Mouse (Mus musculus) neural tube, embryonic 11.5 days (tissue): ENCODE results near the gene Cacna1e. TPM values are rescaled to one million over a fixed set of nuclear protein-coding genes. Genes with fewer than 3 reads are reported as not detected.

ENCODE experiments used
- ATAC-seq: fragments of 200-750 bp; cut with Nextera tagmentation; 2 replicates; pipeline ENCODE4 v1.8.0; 2017; ENCODE audit warnings: moderate number of reproducible peaks, mild to moderate bottlenecking, moderate TSS enrichment, moderate library complexity; ENCODE audit not compliant: insufficient read depth, low FRiP score, low TSS enrichment
- DNase-seq: peaks from one replicate; pipeline ENCODE4 v3.0.0-alpha.2; 2015; ENCODE audit warnings: low spot score
- H3K27ac ChIP-seq: fragments of 300-500 bp; sonication (generic); 2 replicates; pipeline ENCODE4 v1.5.1; 2014; ENCODE audit warnings: low read depth, mild to moderate bottlenecking, low read length
- H3K27me3 ChIP-seq: fragments of 300-500 bp; sonication (generic); 2 replicates; pipeline ENCODE4 v1.6.1; 2014; ENCODE audit warnings: mild to moderate bottlenecking, low read length, mixed read lengths; ENCODE audit not compliant: control insufficient read depth, insufficient read depth
- H3K36me3 ChIP-seq: fragments of 300-500 bp; sonication (generic); 2 replicates; pipeline ENCODE4 v1.6.1; 2014; ENCODE audit warnings: mild to moderate bottlenecking, low read length, moderate library complexity, mixed read lengths; ENCODE audit not compliant: control insufficient read depth, insufficient read depth
- H3K4me1 ChIP-seq: fragments of 300-500 bp; sonication (generic); 2 replicates; pipeline ENCODE4 v1.6.1; 2014; ENCODE audit warnings: low read length, mixed read lengths; ENCODE audit not compliant: control insufficient read depth, insufficient read depth
- H3K4me2 ChIP-seq: fragments of 300-500 bp; sonication (generic); 2 replicates; pipeline ENCODE4 v1.6.1; 2014; ENCODE audit warnings: low read depth, mild to moderate bottlenecking, moderate library complexity
- H3K4me3 ChIP-seq: fragments of 300-500 bp; sonication (generic); 2 replicates; pipeline ENCODE4 v1.5.1; 2014; ENCODE audit warnings: low read depth, low read length
- H3K9ac ChIP-seq: fragments of 300-500 bp; sonication (generic); 2 replicates; pipeline ENCODE4 v1.6.1; 2014; ENCODE audit warnings: mild to moderate bottlenecking, low read length
- H3K9me3 ChIP-seq: fragments of 300-500 bp; sonication (generic); 2 replicates; pipeline ENCODE4 v1.6.1; 2016; ENCODE audit warnings: low read length; ENCODE audit not compliant: control insufficient read depth
- WGBS: fragments of 180-500 bp; shearing (Covaris S2); extraction: QIAGEN DNeasy Blood & Tissue Kit; methylation state at CpG from one replicate; pipeline ENCODE4 v1.1.7; 2014; 5-methylcytosine and 5-hydroxymethylcytosine counted together
- polyA plus RNA-seq: library from polyadenylated mRNA; unstranded; fragments of >200 nt; fragmentation: Nextera tagmentation; extraction: Ambion mirVana; gene quantifications from 2 replicates; pipeline ENCODE4 v1.2.1, GENCODE M21; 2014

Gene Cacna1e
- polyA plus RNA-seq, 1 experiment from 2014 or later: 2.8 TPM

DNA sequence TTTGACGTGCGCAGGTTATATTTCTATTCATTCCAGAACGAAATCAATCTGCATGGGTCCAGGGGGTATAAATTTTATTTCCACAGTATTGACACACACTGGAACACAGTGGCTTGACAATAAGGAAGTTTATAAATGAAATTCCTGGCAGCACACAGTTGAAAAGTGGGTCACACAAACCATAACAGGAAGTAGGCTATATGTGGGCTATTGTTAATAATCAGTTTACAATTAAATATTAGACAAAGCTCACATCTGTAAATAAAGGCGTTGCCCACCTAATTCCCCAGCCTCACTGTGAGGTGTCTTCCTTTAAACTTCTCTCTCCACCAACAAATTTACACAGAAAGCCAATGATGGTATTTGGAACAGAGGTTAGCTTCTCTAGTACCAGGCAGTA lies 305.6 kb downstream of the Cacna1e start:
- H3K4me3 ChIP-seq: no peak overlapping the region
- H3K4me1 ChIP-seq: no peaks in the 10 kb centered on the region
- DNase-seq (no peak), ATAC-seq (no peak)
- H3K9me3 ChIP-seq: no peaks in the 10 kb centered on the region
- H3K27me3 ChIP-seq: no peaks in the 10 kb centered on the region
- WGBS: 82% methylated on average over 4 of the region's 4 CpGs
- H3K9ac ChIP-seq: no peak overlapping the region
- no peak overlapping the region for H3K4me2 ChIP-seq
- H3K36me3 ChIP-seq: no peaks in the 10 kb centered on the region
- H3K27ac ChIP-seq: no peak overlapping the region

DNA sequence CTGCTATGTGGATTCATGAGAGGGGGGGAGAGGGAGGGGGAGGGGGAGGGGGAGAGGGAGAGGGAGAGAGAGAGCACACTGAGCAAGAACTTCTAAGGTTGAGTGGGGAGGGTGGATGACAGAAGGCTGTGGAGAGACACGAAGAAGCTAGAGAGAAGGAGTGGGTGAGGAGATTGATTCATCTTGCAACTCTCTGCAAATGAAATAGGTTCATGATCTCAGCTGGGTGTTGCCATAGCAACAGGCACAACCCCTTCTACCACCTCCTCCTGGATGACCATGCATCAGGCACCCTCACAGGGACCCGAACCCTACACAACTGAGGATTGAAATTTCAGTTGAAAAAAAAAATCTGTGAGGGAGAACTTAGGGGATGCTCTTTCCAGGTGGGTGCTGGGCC lies 307.9 kb downstream of the Cacna1e start:
- H3K4me3 ChIP-seq: no peak overlapping the region
- no peak overlapping the region for H3K27ac ChIP-seq
- no peaks in the 10 kb centered on the region for H3K36me3 ChIP-seq
- DNase-seq: no peak
- H3K9ac ChIP-seq: no peak overlapping the region
- no peaks in the 10 kb centered on the region for H3K4me1 ChIP-seq
- no peak overlapping the region for H3K4me2 ChIP-seq
- 75% methylated on average over 2 of the region's 2 CpGs for WGBS
- ATAC-seq: no peak
- H3K27me3 ChIP-seq: no peaks in the 10 kb centered on the region
- H3K9me3 ChIP-seq: no peaks in the 10 kb centered on the region

DNA sequence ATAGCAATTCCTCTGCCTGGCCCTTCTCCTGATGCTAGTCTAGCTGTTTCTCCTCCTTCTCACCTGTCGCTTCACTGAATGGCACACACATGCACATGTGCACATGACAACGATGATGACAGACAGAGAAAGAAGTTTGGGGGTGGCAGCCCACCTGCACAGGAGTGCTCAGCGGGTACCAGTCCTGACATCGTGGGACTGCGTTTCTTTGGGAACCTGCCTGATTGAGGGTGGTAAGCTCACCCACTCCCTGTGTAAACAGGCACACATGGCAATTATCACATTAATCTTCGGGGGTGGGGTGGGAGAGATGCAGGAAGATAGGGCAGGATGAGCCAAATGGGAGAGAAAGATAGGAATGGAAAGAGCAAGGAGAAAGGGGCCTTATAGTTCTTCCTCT lies 318.3 kb downstream of the Cacna1e start:
- H3K4me2 ChIP-seq: no peak overlapping the region
- no peaks in the 10 kb centered on the region for H3K4me1 ChIP-seq
- 87% methylated on average over 6 of the region's 6 CpGs for WGBS
- H3K4me3 ChIP-seq: no peak overlapping the region
- ATAC-seq: no peak
- H3K27me3 ChIP-seq: no peaks in the 10 kb centered on the region
- H3K27ac ChIP-seq: no peak overlapping the region
- H3K36me3 ChIP-seq: no peaks in the 10 kb centered on the region
- no peak overlapping the region for H3K9ac ChIP-seq
- DNase-seq: no peak
- H3K9me3 ChIP-seq: no peaks in the 10 kb centered on the region

DNA sequence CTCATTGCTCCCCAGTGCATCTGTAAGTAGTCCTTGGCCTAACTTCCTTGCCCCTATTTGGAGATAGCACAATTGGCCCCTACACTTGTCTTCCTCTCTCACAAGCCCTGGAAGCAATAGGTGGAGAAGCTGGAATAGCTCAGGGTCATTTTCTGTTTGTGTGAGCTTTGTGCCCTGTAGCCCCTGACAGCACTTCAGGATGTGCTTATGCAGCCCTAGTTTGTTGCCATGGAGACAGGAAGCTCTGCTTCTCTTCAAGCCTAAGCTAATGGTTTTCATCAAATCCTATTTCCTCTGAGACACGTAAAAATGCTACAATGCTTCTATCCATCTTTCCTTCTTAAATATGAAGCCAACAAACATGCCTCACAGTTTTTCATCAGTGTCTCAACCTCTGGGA lies 328.5 kb downstream of the Cacna1e start:
- no peak for DNase-seq
- ATAC-seq: no peak
- Histone ChIP-seq H3K27me3 (no peaks in the 10 kb centered on the region), H3K9ac (no peak overlapping the region), H3K4me3 (no peak overlapping the region), H3K9me3 (no peaks in the 10 kb centered on the region), H3K4me1 (no peaks in the 10 kb centered on the region), H3K27ac (no peak overlapping the region), H3K36me3 (no peaks in the 10 kb centered on the region), H3K4me2 (no peak overlapping the region)
- WGBS: 68% methylated on average over 1 of the region's 1 CpGs

DNA sequence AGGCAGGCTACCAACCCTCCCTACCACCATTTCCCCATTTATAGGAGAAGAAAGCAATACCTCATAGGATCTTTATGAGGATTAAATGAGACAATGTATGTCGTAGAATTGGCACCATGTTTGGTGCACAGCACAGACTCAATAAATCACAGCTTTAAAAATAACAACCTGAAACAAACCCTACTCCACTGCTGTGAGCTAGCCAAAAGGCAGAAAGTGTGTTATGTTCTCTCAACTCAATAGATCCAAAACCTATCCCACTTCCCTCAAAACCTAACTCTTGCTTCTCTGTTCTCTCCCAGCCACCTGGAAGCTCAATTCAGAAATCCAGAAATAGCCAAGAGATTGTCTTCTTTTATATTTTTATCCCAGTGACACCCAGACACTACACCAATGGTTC lies 331.2 kb downstream of the Cacna1e start:
- H3K27me3 ChIP-seq: no peaks in the 10 kb centered on the region
- no peak overlapping the region for H3K9ac ChIP-seq
- H3K36me3 ChIP-seq: no peaks in the 10 kb centered on the region
- no peak overlapping the region for H3K4me3 ChIP-seq
- ATAC-seq: no peak
- no peaks in the 10 kb centered on the region for H3K9me3 ChIP-seq
- DNase-seq: no peak
- H3K4me2 ChIP-seq: no peak overlapping the region
- H3K4me1 ChIP-seq: no peaks in the 10 kb centered on the region
- 73% methylated on average over 1 of the region's 1 CpGs for WGBS
- no peak overlapping the region for H3K27ac ChIP-seq

DNA sequence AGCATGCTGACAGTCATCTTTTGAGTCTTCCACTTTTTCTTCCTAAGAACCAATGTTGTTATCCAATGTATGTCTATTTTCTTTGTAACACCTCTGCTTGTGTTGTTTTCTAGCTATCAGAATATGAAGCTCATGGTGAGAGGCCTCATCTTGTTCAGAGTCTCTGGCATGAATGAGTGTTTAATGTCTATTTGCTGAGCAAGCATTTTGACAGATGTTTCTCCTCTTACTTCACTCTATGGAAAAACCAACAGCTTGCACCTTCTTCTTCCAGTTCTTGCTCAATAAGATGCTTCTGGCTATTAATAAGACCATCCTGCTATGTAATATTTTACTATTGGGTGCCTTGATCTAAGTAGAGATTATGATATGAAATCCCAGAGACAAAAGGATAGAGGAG lies 346.9 kb downstream of the Cacna1e start:
- Histone ChIP-seq H3K4me1 (no peaks in the 10 kb centered on the region), H3K4me2 (no peak overlapping the region), H3K36me3 (no peaks in the 10 kb centered on the region), H3K9me3 (no peaks in the 10 kb centered on the region), H3K27me3 (no peaks in the 10 kb centered on the region), H3K27ac (no peak overlapping the region), H3K4me3 (no peak overlapping the region), H3K9ac (no peak overlapping the region)
- ATAC-seq (no peak), DNase-seq (no peak)

DNA sequence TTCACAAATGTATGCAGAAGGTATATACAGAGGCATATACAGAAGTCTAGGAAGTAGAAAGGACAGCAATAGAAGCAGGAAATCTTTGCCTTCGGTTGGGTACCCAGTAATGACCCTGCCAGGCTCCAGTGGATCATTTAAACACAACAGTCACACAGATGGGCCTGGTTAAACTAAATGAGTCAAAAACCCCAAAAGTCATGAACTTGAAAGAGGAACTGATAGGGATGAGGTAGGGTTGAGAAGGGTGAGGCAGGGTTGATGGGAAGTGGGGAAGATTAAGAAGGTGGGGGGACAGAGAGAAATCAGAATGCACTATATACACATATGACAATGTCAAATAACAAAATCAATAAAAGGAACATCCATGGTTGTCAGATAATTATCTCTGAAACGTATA lies 347.5 kb downstream of the Cacna1e start:
- no peaks in the 10 kb centered on the region for H3K27me3 ChIP-seq
- H3K9ac ChIP-seq: no peak overlapping the region
- no peak overlapping the region for H3K4me2 ChIP-seq
- no peak for ATAC-seq
- H3K9me3 ChIP-seq: no peaks in the 10 kb centered on the region
- 76% methylated on average over 2 of the region's 2 CpGs for WGBS
- H3K4me3 ChIP-seq: no peak overlapping the region
- no peak for DNase-seq
- H3K27ac ChIP-seq: no peak overlapping the region
- H3K36me3 ChIP-seq: no peaks in the 10 kb centered on the region
- no peaks in the 10 kb centered on the region for H3K4me1 ChIP-seq

DNA sequence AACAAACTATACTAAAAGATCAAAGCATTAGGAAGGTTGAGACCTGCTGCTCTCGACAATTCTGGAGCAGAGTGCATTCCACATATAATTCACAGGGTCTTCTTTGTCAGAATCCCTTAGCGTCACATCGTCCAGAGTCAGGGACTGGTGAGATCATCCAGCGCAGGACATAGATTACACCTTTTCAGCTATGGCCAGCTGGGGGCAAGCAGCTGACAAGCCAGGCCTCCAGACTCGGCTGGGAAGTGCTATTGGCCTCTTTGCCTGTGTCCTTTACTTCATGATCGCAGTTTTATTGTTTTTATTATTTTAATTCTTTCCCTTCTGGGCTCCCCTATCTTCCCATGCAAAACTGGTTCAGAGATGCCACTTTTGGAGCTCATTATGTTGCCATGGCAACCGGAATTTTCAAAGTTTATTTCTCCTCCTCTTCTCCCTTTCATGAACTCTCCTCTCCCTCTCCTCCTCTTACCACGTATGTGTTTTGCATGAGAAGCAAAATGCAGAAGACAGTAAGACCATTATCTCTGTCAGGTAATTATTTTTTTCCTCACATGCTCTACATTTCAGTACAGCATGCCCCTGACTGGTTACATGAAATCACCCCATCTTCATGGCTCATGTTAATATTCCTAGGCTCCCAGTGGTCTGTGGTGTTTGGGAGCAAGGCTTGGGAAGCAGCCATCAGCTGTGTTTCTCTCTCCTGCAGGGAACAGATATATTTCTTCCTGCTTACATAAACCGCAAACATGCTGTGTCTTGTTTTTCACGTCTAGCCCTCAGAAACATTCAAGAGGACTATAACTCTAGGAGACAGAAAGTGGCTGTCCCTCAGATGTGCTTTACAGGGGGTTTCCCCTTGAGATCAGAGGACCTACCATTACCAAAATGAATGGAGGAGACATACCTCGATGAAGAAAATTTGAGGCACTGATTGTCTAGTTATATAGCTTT lies 351.0 kb downstream of the Cacna1e start:
- no peaks in the 10 kb centered on the region for H3K9me3 ChIP-seq
- no peak overlapping the region for H3K27ac ChIP-seq
- no peak for DNase-seq
- no peak for ATAC-seq
- no peak overlapping the region for H3K9ac ChIP-seq
- no peaks in the 10 kb centered on the region for H3K27me3 ChIP-seq
- H3K4me2 ChIP-seq: no peak overlapping the region
- no peaks in the 10 kb centered on the region for H3K4me1 ChIP-seq
- no peak overlapping the region for H3K4me3 ChIP-seq
- WGBS: 70% methylated on average over 11 of the region's 11 CpGs
- no peaks in the 10 kb centered on the region for H3K36me3 ChIP-seq

DNA sequence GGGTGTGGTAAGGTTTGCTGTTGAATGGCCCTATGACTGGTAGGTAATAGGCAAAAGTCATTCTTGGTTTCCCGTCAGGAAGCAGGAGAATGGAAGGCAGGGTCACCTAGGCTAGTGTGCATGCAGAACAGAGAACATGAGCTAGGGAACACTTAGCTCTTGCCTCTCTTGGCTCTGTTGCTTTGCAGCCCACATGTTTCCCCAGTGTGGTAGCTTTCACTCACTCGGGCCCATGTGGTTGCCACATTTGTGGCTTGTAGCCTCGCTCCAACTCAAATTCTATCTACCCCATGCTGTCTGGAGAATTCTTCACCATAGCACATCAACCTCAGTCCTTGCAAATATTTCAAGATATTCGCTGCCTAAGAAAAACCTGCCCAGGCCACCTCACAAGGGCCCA lies 354.6 kb downstream of the Cacna1e start:
- WGBS: 80% methylated on average over 4 of the region's 4 CpGs
- ATAC-seq (no peak), DNase-seq (no peak)
- Histone ChIP-seq H3K9ac (no peak overlapping the region), H3K36me3 (no peaks in the 10 kb centered on the region), H3K9me3 (no peaks in the 10 kb centered on the region), H3K4me2 (no peak overlapping the region), H3K27me3 (no peaks in the 10 kb centered on the region), H3K4me3 (no peak overlapping the region), H3K27ac (no peak overlapping the region), H3K4me1 (no peaks in the 10 kb centered on the region)
